Mouse (Mus musculus) bone marrow macrophage, adult 2 months (primary cell): ENCODE measurements around the gene Sh2d7.

ENCODE experiments used
- CTCF ChIP-seq: IDR thresholded peaks from 2 replicates; pipeline ENCODE4 v1.5.1; 2012; ENCODE audit warnings: low read depth, mild to moderate bottlenecking, low read length, moderate library complexity
- POLR2A ChIP-seq: IDR thresholded peaks from 2 replicates; pipeline ENCODE4 v1.6.1; 2012; ENCODE audit warnings: mild to moderate bottlenecking, low read depth, low read length, borderline replicate concordance

DNA sequence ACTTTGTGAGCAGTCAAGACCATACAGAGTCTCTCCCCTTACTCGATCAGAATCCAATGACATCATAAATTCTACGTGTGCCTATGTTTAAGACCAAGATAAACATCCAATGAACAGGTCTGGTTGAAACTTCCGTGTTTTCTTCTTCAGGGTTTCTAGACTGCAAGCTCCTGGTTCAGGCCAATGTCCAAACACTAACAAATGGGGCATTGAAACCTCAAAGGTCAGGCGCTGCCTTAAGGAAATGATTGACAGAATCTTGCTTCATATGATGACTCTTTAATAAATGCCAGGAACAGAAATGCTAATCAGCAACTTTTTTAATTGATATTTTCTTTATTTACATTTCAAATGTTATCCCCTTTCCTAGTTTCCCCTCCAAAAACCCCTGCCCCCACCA lies 18.5 kb upstream of the Sh2d7 start:
- no peak for TF ChIP-seq POLR2A
- TF ChIP-seq CTCF, result no peak
